Mouse (Mus musculus) regulatory T cell (primary cell): ENCODE data around the gene Agpat2.

Experiments used
- in situ Hi-C: fragments of 300-600 bp; cut with MboI, MseI; formaldehyde crosslinking; loops from one replicate; pipeline ENCODE4 v1.15.1; 2025; ENCODE audit warnings: high pct_unique_total_duplicates

Agpat2 gene

GRCm38 (mm10) chr2:26626081-26626480 lies 21.9 kb upstream of the Agpat2 start:
- in situ Hi-C loops = no loop called here

- in situ Hi-C loops = no loop called here
Measured at GRCm38 (mm10) chr2:26625419-26625818, 21.2 kb upstream of the Agpat2 start.

- in situ Hi-C loops = no loop called here
Measured at GRCm38 (mm10) chr2:26622984-26623383, 18.8 kb upstream of the Agpat2 start.

- in situ Hi-C loops = no loop called here
Measured at GRCm38 (mm10) chr2:26621246-26621645, 17.0 kb upstream of the Agpat2 start.

- in situ Hi-C loops = no loop called here
Measured at GRCm38 (mm10) chr2:26617928-26618327, 13.7 kb upstream of the Agpat2 start.

GRCm38 (mm10) chr2:26617331-26617730 lies 13.1 kb upstream of the Agpat2 start:
- in situ Hi-C loops = no loop called here

- in situ Hi-C loops = no loop called here
Measured at GRCm38 (mm10) chr2:26615459-26616124, 11.4 kb upstream of the Agpat2 start.

GRCm38 (mm10) chr2:26614903-26615302 lies 10.7 kb upstream of the Agpat2 start:
- in situ Hi-C loops = no loop called here

- in situ Hi-C loops = no loop called here
Measured at GRCm38 (mm10) chr2:26611896-26612295, 7.7 kb upstream of the Agpat2 start.

GRCm38 (mm10) chr2:26611054-26611453 lies 6.8 kb upstream of the Agpat2 start:
- in situ Hi-C loops = no loop called here

- in situ Hi-C loops = no loop called here
Measured at GRCm38 (mm10) chr2:26610526-26610925, 6.3 kb upstream of the Agpat2 start.

GRCm38 (mm10) chr2:26609261-26609661 lies 5.0 kb upstream of the Agpat2 start:
- in situ Hi-C loops = no loop called here

GRCm38 (mm10) chr2:26608781-26609180 lies 4.6 kb upstream of the Agpat2 start:
- in situ Hi-C loops = no loop called here

- in situ Hi-C loops = no loop called here
Measured at GRCm38 (mm10) chr2:26607056-26607910, 3.1 kb upstream of the Agpat2 start.

- in situ Hi-C loops = no loop called here
Measured at GRCm38 (mm10) chr2:26606579-26606978, 2.4 kb upstream of the Agpat2 start.

GRCm38 (mm10) chr2:26605331-26605730 lies 1.1 kb upstream of the Agpat2 start:
- in situ Hi-C loops = no loop called here

- in situ Hi-C loops = no loop called here
Measured at GRCm38 (mm10) chr2:26603159-26603558, 1.1 kb downstream of the Agpat2 start.

GRCm38 (mm10) chr2:26602631-26603030 lies 1.6 kb downstream of the Agpat2 start:
- in situ Hi-C loops = no loop called here

- in situ Hi-C loops = no loop called here
Measured at GRCm38 (mm10) chr2:26601595-26601994, 2.6 kb downstream of the Agpat2 start.

- in situ Hi-C loops = no loop called here
Measured at GRCm38 (mm10) chr2:26600664-26601063, 3.6 kb downstream of the Agpat2 start.

GRCm38 (mm10) chr2:26599965-26600364 lies 4.3 kb downstream of the Agpat2 start:
- in situ Hi-C loops = no loop called here

GRCm38 (mm10) chr2:26598462-26598861 lies 5.8 kb downstream of the Agpat2 start:
- in situ Hi-C loops = no loop called here

GRCm38 (mm10) chr2:26597810-26598209 lies 6.4 kb downstream of the Agpat2 start:
- in situ Hi-C loops = no loop called here
